Mouse (Mus musculus) cerebellum, adult 9-10 months (tissue): Measurements from ENCODE around the gene Prdx5.

ENCODE experiments used
- DNase-seq: peaks from one replicate; pipeline ENCODE4 v3.0.0; 2022

The Prdx5 gene

DNA sequence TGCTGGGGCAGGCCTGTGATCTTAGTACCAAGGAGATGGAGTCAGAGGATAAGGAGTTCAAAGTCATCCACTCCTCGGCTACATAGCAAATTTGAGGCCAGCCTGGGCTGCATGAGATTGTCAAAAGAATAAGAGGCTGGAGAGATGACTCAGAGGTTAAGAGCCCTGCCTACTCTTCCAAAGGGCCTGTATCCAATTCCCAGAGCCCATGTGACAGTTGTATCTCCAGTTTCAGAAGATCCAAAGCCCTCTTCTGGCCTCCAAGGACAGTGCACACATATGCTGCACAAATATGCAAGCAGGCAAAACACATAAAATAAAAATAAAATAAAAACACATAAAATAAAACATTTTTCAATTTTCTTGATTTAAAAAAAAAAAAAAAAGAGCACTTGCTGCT is 35.6 kb downstream of the Prdx5 start:
- DNase-seq, result no peak

DNA sequence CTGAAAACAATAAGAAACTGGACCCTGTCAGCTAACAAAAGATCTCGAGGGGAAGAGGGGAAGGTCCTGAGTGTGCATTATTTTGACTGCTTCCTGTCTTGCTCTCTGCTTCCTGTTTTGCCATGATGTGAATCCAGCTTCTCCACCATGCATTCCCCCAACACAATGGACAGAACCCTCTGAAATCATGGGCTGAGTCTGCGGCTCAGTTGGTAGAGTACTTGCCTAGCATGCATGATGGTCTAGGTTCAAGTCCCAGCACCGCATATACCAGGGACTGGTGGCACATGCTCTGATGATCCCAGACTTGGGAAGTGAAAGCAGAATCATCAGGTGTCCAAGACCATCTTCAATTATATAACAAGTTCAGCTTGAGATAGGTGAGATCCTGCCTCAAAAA is 37.2 kb downstream of the Prdx5 start:
- no peak for DNase-seq

DNA sequence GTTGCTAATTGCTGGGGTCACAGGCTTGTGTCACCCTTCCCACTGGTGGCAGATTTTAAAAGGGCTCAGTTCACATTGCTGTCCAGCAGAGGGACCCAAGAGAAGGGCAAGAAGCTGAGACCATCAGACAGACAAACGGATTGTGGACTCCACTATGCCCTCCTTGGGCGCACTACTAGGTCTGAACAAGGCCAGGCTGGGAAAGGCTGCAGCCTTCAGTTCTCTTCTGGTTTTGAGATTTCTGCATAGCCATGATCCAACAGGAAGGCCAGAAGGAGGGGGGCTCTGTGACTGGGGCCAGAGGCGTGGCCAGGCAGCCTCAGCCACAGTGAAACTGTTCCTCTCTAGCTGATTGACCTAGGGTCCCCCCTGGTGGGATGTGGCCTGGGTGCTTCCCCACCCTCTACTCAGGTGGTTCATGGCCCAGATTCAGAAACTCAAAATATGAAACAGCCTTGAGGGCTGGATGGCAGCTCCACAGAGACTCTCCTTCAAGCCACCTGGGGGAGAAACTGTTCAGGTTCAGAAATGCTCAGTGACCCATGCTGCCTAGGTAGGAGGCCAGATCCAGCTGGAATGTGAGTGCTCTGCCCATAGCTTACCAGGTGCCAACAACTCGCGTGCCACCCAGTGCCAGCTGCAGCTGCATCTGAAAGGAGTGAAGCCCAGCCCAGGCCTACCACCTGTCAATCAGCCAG is 38.2 kb downstream of the Prdx5 start:
- no peak for DNase-seq

DNA sequence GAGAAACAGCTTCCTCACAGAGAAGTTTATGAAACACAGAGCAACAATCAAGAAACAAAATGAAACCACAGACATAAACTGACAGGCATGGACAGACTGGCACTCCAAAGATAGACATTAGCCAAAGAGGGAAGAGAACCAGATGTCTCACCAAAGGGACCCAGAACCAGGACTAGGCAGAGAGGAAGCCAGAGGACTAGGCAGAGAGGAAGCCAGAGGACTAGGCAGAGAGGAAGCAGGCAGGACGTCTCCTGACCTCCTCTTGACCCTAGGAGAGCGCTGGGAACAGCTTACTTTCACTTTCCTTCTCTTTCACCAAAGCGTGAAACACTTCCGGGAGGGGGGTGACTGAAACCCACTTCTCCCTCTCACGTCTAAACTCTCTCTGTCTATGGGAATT is 40.6 kb downstream of the Prdx5 start:
- DNase-seq, result no peak

DNA sequence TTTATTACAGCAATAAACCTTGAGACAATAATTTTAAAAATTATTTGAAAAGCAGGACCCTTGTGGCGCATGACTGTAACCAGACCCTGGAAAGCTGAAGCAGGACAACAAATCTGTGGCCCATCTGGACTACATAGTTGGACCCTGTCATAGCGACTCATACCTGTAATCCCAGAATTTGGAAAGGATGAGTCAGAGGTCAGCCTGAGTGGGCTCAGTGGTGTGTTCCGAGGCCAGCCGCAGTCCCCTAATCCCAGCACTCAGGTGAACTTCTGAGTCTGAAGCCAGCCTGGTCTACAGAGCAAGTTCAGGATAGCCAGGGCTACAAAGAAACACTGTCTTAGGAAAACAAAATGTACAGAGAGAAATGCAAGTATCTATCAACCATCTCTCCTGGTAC is 48.5 kb downstream of the Prdx5 start:
- no peak for DNase-seq

DNA sequence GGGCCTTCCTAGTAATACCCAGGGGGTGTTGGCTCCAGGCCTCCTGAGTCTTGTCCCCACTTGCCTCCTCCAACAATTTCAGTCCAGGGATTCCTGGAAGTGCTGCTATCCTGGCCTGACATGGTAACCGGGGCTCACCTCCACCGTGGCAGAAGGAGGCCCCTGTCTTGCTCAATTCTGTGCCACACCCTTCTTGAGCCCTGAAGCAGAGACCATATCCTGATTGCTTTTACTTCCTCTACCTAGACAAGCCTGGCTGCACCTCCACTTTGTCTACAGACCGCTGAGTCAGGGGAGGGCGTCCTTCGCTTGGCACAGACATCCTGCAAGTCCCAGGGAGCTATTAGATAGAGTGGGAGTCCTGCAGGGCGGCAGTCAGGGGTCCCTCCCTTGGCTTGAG is 49.2 kb downstream of the Prdx5 start:
- no peak for DNase-seq

DNA sequence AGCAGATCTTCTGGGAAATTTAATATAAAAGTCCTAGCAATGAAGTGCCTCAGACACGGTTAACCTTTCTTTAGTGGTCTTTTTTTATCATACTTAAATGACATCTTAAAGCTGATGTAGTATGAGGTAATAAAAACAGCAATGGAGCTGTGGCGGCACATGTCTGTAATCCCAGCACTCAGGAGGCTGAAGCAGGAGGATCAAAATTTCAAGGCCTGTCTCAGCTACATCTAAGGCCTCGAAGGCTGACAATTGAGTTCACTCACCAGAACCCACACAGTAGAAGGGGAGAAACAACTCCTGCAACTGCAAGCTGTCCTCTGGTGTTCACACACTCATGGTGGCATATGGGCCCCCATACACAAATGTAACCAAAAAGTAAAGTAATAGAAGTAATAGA is 49.9 kb downstream of the Prdx5 start:
- DNase-seq, result no peak

DNA sequence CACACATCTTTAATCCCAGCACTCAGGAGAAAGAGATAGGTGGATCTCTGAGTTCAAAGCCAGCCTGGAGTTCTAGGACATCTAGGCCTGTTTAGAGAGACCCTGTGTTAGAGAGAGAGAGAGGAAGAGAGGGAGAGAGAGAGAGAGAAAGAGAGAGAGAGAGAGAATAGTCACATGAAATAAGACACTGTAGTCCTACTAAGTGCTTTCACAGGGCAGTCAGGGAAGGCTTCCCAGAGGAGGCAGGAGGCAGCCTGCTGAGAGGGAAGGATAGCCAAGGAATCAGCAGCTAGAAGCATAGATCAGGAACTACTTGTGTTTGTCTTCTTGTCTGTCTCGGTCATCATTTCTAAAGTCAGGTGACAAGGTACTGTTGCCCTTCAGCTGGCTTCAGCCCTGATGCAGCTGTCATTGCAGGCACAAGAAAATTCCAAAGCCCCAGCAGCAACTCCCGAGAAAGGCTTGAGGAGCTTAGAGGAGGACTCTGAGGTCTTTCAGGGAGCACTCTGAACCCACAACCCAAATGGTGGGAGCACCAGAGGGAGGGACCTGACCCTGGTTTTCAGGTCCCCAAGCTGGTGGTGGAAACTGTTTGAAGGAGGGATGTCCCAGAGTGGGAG is 50.8 kb downstream of the Prdx5 start:
- DNase-seq, result no peak

DNA sequence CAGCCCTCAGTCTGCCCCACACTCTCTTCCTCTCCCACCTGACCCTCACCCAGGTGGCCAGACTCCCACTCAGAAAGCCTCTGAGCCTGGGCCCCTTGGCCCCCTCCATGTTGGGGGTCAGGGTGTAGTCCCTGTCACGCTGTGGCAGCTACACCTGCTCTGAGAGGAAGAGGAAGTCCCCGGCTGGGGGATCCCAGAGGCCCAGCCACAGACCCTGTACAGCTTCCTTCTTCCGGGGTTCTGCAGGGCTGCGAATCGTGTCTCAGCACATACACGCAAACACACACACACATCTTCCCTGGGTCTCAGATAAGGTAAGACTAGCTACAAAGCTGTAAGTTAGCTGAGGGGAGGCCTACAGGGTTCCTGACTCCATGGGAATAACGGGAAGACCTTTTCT is 51.9 kb downstream of the Prdx5 start, which contains the start of gene Ccdc88b:
TSS of gene Ccdc88b (minus strand) at position 181 of the 400 bp plus-strand sequence.
- DNase-seq, result no peak

DNA sequence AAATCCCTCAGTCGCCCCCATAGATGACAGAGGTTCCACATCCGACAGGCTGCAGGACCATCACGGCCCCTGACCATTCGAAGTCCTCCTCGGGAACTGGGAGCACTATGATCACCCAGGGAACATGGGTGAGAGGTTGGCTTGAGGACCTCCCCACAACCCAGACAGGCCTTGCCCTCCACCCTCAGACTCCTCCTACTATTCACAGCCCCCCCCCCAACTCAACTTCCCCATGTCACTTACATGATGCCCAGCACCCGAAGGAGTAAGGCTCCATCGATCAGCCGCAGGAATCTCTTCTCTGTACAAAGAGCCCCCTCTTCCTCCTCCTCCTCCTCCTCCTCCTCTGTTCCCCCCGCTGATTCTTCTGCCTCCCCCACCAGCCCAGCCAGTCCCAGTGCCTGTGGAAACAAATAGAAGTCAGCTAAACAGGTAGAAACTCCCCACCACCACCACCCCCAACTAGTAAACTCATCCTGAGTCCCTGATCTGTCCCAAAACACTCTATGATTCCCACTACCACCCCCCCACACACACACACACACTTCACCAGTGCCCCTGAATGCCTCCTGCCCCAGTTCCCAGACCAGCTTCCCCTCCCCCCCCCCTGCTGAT is 52.4 kb downstream of the Prdx5 start:
- no peak for DNase-seq

DNA sequence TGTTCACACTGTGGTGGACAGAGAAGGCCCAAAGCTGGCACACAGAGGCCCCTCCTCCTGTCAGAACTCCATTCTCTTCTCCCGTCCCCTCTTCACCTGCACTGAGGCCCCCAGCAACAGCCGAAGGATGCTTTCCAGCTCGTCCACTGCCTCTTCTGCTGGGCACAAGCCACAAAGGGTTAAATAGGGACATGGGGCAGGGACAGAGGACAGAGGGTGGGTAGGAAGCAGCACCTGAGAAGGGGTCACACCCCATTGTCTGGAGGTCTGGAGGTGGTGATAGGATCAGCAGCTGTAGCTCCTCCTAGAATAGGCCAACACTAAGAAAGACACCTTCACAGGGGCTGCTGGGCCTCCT is 52.9 kb downstream of the Prdx5 start:
- DNase-seq, result no peak
